Mouse (Mus musculus) frontal cortex, postnatal 10 days (tissue): ENCODE data around the gene Cask.

Experiments
- DNase-seq, 2 experiments: peaks; one replicate each; pipeline ENCODE4 v3.0.0; 2022; ENCODE audit warnings: low spot score in 2 of 2, mixed read lengths in 1 of 2

The Cask gene

DNA sequence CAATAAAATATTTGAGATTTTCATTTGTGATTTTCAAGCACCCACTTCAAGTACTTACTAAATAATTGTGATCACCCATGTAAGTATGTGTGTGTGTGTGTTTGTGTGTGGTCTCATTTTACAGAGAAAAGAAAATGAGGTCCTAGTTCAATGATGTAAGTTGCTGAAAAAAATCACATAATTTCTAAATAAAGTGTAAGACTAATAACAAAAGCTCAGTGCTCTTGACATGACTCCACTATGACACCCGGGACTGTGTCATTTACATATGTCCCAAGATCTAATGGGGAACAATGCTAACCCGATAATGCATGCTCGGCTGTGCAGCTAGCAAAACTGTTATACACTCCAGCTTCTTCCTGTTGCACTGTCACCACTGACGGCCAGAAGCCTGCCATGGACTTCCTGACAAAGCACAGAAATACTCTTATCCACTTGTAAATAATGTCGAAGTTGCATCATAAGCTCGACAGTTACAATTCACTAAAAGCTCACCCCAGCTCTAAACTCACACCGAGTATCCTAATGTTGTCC, 130.8 kb downstream of the Cask start:
- no peak for DNase-seq

DNA sequence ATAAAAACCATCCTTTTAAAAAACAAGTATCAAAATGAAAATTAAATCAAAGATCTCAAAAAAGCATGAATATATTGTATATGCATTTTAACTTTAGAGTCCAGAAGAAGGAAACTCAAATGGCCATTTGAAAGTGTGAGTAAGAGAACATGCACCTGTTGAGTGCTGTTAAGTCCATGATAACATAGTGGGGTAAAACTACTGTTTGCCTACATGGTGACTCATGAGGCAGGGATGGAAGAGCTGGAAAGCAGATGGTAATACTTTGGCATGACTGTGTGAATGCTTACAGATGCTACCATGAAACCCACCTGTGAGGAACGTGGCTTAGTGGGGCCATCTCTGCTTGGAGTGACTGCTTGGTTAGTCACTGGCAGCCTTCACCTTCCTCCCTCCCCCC, 132.9 kb downstream of the Cask start:
- no peak for DNase-seq

DNA sequence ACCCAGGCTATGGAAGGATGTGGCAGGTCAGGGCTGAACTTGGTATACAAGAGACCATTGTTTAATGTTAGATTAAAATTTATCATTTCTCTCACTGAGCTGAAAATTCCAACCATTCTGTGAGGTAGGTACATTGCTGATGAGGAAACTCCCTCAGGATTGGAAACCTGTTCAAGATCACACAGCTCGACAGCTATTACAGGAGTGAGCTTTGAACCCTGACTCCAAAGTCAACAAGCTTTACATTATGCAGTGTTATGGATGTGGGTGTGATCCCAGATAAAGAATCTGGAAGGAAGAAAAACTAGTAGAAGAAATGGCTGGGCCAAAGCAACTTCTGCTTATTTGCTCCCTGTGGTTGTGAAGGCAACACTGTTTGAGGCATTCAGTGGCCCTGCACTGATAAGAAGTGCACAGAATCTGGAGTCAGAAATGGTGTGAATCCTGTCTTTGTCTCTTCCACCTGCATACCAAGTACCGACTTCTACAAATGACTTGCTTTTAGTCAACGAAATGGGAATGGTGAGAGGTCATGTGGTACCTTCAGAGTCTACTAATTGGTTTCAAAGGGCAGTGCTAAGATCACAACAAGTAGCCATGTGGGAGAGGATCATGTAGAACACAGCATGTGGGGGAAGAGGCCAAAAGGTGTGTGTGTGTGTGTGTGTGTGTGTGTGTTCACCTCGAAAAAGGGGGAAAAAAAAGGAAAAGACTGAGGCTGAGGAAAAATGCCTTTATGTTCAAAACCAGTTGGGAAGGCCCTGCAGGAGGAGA, 134.2 kb downstream of the Cask start:
- no peak for DNase-seq

DNA sequence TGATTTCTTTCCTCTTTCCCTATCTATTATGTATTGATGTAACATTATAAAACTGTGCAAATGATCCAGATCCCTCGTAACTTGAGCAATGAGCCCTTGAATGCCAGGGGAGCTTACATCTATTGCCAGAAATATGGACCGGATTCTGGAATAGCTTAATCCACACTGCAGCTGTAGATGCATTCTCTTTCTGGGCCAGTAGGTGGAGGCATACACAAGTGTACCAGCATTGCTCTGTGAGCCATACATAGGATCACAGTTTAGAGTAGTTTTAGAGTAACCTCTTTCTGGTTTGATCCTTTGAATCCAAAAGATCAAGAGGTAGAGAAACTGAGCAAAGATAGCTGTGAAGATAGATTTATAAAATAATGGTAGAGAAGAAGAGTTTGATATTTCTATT, 141.0 kb downstream of the Cask start:
- DNase-seq = peak in 1 of 2 experiments; percentile 39

DNA sequence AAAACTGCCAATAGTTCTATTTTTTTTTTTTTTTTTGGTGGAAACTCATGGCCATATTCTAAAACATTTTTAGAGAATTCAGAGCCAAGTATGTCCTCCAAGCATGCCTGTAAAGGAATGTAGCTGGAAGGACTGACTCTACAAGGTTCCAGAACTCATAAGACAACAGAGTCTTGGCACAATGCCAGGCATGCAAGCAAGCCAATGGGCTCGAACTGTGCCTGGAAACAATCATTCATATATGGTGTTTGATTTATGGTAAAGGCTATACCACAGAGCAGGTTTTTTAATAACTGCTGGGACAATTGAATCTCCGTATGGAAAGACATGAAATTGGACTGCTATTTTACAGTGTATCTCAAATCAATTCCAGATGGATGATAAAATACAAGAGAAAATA, 146.1 kb downstream of the Cask start:
- DNase-seq = no peak

DNA sequence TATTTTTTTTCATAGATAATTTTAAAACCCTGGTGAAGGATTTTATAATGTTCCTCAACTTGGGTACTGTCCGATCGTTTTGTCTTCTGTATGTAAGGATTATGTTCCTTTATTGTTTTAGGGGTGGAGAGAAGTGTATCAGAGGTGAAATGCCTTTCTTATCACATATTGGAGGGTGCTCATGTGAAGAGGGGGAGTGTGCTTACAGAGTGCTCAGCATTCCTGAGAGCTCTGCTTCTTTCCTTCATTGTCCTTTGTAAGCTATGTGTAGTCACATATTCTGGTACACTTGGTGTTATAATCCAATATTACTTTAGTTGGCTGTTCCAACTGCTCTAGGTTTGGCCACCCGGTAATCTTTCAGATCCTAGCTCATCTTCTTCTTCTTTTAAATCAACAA, 150.5 kb downstream of the Cask start:
- DNase-seq = no peak

DNA sequence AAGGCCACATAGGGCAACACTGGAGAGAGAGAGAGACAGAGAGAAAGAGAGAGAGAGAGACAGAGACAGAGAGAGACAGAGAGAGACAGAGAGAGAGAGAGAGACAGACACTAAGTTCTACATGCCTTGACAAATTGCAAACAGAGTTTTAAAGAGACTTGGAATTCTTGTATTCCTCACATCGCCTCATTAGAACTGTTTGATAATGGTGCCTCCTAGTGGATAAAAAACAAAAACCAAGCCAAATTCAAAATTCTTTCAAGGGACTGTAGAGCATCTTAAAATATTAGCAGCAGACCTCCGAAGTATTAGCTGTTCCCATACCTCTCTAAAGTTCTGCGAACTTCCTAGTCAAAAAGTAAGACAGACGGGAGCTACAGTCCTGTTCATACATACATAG, 159.3 kb downstream of the Cask start:
- DNase-seq = no peak

DNA sequence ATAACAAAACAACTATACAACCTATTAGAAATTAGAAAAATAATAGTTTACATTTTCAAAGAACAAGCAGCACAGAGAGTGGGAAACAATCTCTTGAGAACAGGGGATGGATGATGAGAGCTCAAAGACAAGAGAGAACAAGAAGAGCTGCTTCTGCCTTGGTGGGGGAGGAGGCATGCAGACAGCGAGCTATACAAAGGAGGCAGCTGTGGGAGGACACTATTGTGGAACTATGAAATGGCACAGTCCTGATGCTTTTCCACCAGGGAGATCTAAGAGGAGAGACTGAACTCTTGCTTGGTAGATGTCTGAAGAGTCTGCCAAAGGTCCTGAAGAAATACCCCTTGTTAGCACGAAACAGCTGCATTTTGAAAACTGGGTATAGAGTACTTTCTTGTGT, 162.8 kb downstream of the Cask start:
- DNase-seq = no peak

DNA sequence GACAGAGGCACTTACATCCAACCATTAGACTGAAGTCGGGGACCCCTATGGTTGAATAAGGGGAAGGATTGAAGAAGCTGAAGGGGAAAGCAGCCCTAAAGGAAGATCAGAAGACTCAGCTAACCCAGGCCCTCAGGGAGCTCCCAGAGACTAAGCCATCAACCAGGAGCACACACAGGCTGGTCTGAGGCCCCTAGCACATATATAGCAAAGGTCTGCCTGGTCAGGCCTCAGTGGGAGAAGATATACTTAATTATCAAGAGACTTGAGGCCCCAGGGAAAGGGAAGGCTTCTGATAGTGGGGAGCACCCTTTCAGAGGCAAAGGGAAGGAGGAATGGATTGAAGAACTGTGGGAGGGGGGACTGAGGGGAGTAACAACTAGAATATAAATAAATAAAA, 164.6 kb downstream of the Cask start:
- DNase-seq = no peak

DNA sequence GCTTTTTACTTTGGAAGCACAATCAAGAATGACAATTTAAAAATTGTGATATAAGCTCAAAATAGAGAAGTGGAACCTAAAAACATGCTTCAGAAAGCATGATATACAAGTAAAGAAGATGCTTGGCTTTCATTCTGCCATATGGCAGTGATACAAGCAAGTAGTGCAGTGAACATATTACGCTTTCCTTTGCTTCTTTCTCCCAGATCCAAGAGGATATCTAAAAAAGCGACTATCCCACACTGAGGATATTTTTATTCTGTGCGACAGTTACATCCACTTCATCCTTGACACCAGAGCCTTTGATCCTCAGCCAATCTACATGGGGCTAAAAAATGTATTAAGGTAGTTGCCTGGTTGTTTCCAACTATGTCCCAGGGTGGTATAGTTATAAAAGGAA, 169.4 kb downstream of the Cask start:
- no peak for DNase-seq

DNA sequence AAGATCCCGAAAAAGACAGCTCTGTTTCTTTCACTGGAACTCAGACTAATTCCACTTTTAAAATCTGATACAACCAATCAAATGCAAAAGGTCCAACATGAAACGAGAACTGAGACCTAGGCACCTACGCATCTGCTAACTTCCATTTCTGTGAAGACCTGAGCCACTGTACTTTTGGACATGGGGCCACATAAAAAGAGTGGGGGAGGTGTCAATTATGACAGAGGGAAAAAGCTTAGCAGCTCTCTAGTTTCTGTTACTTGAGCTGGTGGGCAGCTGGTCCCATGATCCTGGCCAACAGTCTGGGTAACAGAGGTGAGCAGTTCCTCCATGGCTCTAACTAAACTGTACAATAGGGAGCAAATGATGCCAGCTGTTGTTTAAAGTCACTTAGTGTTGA, 178.2 kb downstream of the Cask start:
- DNase-seq = no peak

DNA sequence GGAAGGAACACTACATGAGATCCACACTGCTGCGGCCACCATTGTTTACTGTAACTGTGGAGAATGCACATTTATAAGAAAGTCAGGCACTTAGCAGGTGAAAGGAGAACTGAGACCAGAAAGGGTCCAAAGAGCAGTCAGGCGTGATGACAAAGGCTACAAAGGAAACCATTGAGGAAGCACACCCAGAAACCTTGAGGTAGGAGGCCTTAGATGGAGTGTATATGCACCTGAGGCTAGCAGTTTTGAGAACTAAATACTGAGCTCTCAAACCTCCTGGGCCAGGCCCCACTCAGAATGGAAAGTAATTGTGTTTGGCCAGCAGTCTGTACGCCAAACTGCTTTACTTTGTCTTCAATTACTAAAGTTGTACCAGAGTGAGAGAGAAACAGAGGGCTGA, 180.8 kb downstream of the Cask start:
- DNase-seq = no peak

DNA sequence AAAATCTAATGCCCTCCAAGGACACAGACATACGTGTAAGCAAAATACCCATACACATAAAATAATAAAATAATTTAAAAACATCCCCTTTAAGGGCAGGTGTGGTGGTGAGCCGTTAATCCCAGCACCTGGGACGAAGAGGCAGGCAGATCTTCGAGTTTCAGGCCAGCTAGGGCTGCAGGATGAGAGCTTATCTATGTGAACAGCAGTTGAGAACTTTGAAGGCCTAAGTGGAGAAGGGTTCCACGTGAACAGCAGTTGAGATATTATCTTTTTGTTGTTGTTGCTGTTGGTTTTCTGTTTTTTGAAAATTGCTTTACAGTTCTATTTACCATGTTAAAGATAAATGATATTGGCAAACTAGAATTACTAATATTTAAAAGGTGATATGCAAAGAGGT, 182.3 kb downstream of the Cask start:
- DNase-seq = no peak

DNA sequence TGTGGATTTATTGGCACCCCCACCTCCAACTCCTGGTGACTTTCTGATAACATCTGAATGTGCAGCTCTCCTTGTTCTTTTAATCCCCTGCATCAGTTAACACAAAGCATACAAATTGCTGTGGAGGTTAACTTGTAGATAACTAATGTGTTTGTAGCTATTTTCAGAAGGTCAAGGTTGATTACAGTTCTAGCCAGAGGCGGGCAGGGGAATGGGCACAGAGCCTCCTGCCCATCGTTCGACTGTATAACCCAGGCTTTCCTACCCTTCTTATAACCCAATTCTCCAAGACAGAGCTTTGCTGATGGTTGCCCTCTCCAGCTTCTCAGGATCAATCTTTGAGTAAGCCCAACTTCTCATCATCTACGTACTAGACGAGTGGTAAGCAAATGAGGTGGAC, 190.1 kb downstream of the Cask start, which contains the start of gene Gpr82:
Gpr82 (plus strand) TSS at position 301 of the 400 bp plus-strand sequence.
- DNase-seq = no peak

DNA sequence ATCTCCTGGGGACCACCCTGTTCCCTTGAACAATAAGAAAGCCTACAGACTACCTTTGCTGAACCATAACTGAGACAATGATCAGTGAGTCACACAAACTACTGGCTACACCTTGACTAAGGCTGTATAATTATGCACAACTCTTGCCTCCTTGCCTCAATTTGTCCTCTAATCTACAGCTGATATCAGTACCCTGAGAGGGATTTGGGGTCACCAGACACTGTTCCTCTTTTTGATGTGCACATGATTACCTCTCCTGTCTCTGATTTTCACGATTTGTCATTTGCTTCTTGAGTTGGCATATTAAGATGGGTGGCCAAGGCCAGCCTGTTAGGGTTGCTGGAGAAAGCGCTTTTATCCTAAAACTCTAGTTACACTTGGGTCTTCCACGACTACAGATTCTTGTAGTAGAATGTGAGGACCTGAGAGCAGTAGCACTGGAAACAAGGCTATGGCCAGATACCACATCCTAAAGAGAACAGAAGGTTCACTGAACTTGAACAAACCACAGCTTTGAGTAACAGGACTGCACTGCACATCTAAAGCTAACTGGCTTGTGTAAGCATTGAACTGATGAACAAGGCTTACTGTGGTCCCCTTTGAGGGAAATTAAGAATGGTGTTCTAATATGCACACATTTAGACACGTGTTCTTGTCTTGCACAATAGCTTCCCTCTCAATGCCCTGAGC, 191.8 kb downstream of the Cask start:
- no peak for DNase-seq

DNA sequence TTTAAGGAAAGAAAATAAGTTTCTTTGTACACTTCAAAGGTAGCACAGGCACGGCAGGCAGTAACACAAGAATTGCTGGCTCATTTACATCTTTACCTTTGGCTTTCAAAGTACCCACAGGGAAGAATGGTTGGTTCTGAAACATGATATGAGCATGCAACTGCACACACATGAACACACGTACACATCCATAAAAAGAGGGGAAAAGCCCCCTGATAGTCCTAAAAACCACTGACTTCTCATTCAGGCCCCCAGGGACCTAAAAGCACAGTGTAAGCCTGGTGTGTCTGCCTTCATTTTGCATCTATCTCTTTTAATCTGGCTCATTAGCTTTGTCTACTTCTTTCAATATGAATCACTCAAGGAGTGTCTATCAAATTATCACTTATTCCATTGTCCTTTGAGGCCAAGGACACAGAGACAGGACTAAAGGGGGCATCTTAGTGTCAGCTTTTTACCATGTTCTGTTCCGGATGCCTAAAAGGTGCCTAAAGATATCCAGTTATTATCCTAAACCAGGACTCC, 192.5 kb downstream of the Cask start:
- DNase-seq = no peak

DNA sequence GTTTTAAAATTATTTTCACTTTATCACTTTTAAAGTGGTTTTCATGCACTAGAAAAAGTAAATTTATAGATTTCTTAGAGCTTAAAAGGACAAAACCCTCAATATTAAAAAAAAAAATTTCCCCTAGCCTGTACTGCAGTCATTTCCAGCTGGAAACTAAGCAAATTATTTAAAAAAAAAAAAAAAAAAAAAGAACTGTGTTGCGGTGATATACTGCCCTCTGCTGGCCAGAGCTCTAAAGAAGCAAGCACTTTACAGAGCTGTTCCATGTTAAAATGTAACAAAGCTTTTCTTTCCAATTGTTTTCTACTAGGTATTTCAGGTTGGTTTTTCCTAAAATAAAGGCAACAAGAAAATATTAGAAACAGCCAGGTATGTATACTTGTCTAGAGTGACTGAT, 194.4 kb downstream of the Cask start:
- DNase-seq = peak in 1 of 2 experiments; percentile 17

DNA sequence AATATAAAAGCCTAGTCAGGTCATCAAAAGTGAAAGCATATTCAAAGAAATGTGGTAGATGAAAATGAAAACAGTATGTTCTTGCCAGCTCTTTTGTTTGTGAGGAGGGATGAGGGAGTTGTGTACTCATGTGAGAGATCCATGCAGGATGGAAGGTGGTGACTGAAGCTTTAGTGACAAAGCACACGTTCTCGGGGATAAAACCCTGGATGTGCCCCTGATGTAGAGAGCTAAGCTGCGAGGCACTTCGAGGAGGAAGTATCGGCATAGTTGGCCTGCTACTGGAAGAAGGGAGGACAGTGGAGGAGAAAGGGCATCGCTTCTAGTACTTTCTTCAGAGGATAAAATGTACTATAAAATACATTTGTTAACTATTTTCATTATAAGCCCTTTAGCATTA, 195.3 kb downstream of the Cask start:
- DNase-seq = no peak

DNA sequence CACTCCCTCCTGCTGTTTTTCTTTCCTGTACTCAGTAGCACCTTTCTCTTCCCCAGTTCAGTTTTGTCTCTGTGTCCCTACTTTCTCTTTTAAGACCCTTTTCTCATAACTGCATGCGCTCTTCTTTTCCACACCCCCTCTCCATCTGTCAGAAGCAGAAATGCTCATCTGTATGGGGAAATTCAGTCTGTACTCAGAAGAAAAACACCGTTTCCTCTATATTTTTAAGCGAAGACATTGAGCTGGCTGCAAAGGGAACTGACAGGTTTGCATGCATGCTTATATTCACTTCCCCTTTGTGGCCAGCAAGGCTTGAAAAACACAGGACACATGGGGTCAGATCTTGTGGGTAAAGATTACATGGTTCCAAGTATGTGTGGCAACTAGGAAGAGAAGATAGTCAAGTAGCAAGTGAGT, 196.2 kb downstream of the Cask start:
- no peak for DNase-seq

DNA sequence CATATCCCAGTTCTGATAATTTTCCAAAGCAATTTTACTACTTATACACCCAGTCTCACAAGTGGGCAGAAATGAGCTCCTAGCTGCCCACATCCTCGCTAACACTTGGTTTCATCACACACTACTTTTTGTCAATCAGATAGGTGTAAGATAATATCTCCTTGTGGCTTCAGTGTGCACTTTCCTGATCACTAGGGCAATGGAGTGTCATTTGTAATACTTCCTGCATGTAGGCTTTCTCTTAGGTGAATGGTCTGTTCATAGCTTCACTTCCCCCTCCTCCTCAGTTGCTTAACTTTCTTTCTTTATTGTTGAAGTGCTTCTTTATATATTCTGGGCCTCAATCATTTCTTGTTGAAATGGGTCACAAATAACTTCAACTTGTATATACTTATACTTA, 198.9 kb downstream of the Cask start:
- no peak for DNase-seq

DNA sequence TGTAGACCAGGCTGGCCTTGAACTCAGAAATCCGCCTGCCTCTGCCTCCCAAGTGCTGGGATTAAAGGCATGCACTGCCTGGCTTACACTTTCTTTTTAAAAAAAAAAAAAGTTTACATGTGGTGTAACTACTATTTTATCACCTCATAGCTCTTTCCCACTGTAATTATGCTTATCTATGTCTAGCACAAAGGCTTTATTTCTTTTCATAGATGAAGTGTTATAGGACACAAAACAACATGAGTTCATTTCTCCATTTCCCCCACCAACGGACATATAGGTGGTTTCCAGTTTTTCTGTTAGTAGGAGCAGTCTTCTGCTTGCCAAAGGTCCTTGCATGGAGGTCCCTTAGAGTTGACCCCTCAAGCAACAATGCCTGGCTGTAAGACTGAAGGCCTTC, 199.3 kb downstream of the Cask start:
- DNase-seq = no peak

DNA sequence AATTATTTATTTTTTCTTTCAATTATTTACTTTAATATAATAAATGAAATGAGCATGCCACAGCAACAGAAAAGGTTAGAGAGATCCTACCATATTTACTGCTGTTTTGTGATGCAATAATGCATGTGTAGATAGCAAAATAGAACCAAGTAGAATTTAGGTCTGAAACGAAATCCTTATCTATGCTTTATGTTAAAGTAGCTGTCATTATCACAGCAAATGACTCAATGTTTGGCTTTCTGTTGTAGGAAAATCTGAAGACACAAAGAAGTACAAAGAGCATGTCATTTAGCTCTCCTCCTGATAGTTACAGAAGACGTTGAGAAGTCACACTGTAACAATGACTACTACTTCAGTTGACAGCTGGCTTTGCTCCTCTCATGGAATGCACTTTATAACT, 212.3 kb downstream of the Cask start:
- no peak for DNase-seq

DNA sequence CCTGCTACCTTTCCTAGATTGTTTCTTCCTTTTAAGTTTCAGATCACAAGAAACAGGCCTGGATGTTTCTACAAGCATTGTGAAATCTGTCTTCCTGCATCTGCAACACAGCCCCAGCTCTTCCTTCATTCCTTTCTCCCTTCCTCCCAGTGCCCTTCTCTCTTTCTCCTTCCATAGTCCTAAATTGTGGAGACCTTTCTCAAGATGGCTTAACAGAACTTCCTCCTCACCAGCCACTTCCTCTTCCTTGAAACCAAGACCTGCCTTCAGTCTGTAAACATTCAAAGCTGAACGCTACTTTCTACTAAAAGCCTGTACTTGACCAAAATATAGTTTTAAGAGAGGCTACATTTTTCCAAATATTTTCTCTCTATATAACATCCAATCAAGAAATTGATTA, 214.8 kb downstream of the Cask start:
- no peak for DNase-seq
